Mouse (Mus musculus) liver, embryonic 15.5 days (tissue): ENCODE data around the gene Lrp6. TPM values are rescaled to one million over a fixed set of nuclear protein-coding genes. Genes with fewer than 3 reads are reported as not detected.

Experiments
- ATAC-seq: fragments of 200-750 bp; cut with Nextera tagmentation; 2 replicates; pipeline ENCODE4 v1.8.0; 2017; ENCODE audit warnings: moderate number of reproducible peaks, mild to moderate bottlenecking, moderate library complexity; ENCODE audit not compliant: insufficient read depth
- H3K27ac ChIP-seq: fragments of 300-500 bp; sonication (generic); replicated peaks from 2 replicates; pipeline ENCODE4 v1.5.1; 2015; ENCODE audit warnings: mild to moderate bottlenecking, inconsistent platforms
- H3K27me3 ChIP-seq: fragments of 300-500 bp; sonication (generic); 2 replicates; pipeline ENCODE4 v1.6.1; 2015; ENCODE audit warnings: mild to moderate bottlenecking, inconsistent platforms
- H3K36me3 ChIP-seq: fragments of 300-500 bp; sonication (generic); replicated peaks from 2 replicates; pipeline ENCODE4 v1.6.1; 2015; ENCODE audit warnings: moderate library complexity, mild to moderate bottlenecking, inconsistent platforms
- H3K4me1 ChIP-seq: fragments of 300-500 bp; sonication (generic); replicated peaks from 2 replicates; pipeline ENCODE4 v1.6.1; 2015; ENCODE audit warnings: inconsistent platforms
- H3K4me2 ChIP-seq: fragments of 300-500 bp; sonication (generic); 2 replicates; pipeline ENCODE4 v1.6.1; 2015; ENCODE audit warnings: moderate library complexity, mild to moderate bottlenecking, inconsistent platforms
- H3K4me3 ChIP-seq: fragments of 300-500 bp; sonication (generic); replicated peaks from 2 replicates; pipeline ENCODE4 v1.5.1; 2015; ENCODE audit warnings: mild to moderate bottlenecking, inconsistent platforms
- H3K9ac ChIP-seq: fragments of 300-500 bp; sonication (generic); 2 replicates; pipeline ENCODE4 v1.6.1; 2015; ENCODE audit warnings: moderate library complexity, mild to moderate bottlenecking, inconsistent platforms
- H3K9me3 ChIP-seq: fragments of 300-500 bp; sonication (generic); replicated peaks from 2 replicates; pipeline ENCODE4 v1.6.1; 2016; ENCODE audit warnings: inconsistent platforms
- WGBS: fragments of 180-500 bp; shearing (Covaris S2); methylation state at CpG from one replicate; pipeline ENCODE4 v1.1.7; 2015; ENCODE audit warnings: mixed read lengths; ENCODE audit not compliant: insufficient replicate concordance; 5-methylcytosine and 5-hydroxymethylcytosine counted together
- polyA plus RNA-seq: library from polyadenylated mRNA; unstranded; fragments of >200 nt; fragmentation: Nextera tagmentation; extraction: Ambion mirVana; gene quantifications from 2 replicates; pipeline ENCODE4 v1.2.1, GENCODE M21; 2015

The Lrp6 gene
- polyA plus RNA-seq, 1 experiment from 2014 or later, result 7.2 TPM

DNA sequence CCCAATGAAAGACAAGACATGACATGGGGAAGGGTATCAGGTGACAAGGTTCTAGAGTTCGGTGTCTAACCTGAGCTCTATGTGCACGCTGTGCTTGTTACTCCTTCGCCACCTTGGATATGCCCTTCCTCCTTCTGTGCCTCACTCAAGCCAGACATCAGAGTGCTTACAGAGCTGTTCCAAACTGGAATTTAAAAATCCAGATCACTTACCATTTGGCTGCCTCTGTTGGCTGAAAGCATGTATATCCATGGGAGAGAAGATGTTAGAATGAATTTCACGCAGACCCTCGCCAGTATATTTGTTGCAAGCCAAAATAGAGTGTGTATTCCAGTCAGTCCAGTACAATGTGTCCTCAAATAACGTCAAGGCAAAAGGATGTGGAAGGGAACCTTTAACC lies 53.8 kb downstream of the Lrp6 start:
- Histone ChIP-seq H3K9ac (no peak overlapping the region), H3K36me3 (peaks cover 7% of the 10 kb centered on the region; the same call in 1 of the 2 replicates), H3K4me2 (no peak overlapping the region), H3K4me1 (peaks cover 15% of the 10 kb centered on the region), H3K27ac (no peak overlapping the region), H3K9me3 (no peaks in the 10 kb centered on the region), H3K4me3 (no peak overlapping the region), H3K27me3 (no peaks in the 10 kb centered on the region)
- WGBS, result 78% methylated on average over 6 of the region's 6 CpGs
- ATAC-seq, result no peak

DNA sequence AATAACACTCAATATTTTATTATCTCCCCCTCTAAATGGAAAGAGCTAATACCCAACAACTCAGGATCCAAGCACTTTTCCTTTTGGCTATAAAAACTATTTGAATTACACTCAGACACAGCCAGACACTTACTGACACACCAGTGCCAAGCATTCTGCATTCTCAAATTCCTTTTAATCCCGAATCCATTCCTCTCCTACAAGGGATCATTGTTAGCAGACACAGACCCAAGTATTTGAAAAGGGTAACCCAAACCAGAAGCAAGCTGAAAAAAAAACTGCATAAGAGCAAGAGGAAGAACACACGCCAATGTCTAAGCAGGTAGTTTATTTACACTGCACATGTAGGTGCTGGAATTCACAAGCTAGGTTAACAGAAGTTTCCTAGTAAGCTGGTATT lies 54.3 kb downstream of the Lrp6 start:
- H3K9ac ChIP-seq, result no peak overlapping the region
- no peak for ATAC-seq
- no peaks in the 10 kb centered on the region for H3K27me3 ChIP-seq
- H3K27ac ChIP-seq, result no peak overlapping the region
- WGBS, result 72% methylated on average over 2 of the region's 2 CpGs
- H3K9me3 ChIP-seq, result no peaks in the 10 kb centered on the region
- peaks cover 10% of the 10 kb centered on the region for H3K36me3 ChIP-seq
- H3K4me1 ChIP-seq, result peaks cover 15% of the 10 kb centered on the region
- no peak overlapping the region for H3K4me2 ChIP-seq
- no peak overlapping the region for H3K4me3 ChIP-seq

GRCm38 (mm10) chr6:134511118-134511517 lies 55.6 kb downstream of the Lrp6 start:
- peaks cover 24% of the 10 kb centered on the region for H3K36me3 ChIP-seq
- ATAC-seq, result no peak
- H3K4me1 ChIP-seq, result peaks cover 14% of the 10 kb centered on the region

GRCm38 (mm10) chr6:134510280-134510679 lies 56.5 kb downstream of the Lrp6 start:
- H3K4me1 ChIP-seq, result peaks cover 12% of the 10 kb centered on the region; the same call in 1 of the 2 replicates
- H3K27me3 ChIP-seq, result no peaks in the 10 kb centered on the region
- no peak for ATAC-seq
- H3K4me2 ChIP-seq, result no peak overlapping the region
- H3K36me3 ChIP-seq, result peaks cover 30% of the 10 kb centered on the region
- no peak overlapping the region for H3K9ac ChIP-seq
- WGBS, result 61% methylated on average over 2 of the region's 2 CpGs
- H3K4me3 ChIP-seq, result no peak overlapping the region
- H3K27ac ChIP-seq, result no peak overlapping the region
- no peaks in the 10 kb centered on the region for H3K9me3 ChIP-seq

More at GRCm38 (mm10) chr6:134511118-134511517, 55.6 kb downstream of the Lrp6 start:
- Histone ChIP-seq H3K27me3 (no peaks in the 10 kb centered on the region), H3K9ac (no peak overlapping the region), H3K4me2 (no peak overlapping the region), H3K27ac (no peak overlapping the region), H3K9me3 (no peaks in the 10 kb centered on the region), H3K4me3 (no peak overlapping the region)

- no peak overlapping the region for H3K9ac ChIP-seq
- no peak overlapping the region for H3K4me3 ChIP-seq
- ATAC-seq, result no peak
- H3K9me3 ChIP-seq, result no peaks in the 10 kb centered on the region
- WGBS, result 67% methylated on average over 10 of the region's 10 CpGs
- H3K27ac ChIP-seq, result no peak overlapping the region
- peaks cover 30% of the 10 kb centered on the region for H3K36me3 ChIP-seq
- no peak overlapping the region for H3K4me2 ChIP-seq
- peaks cover 12% of the 10 kb centered on the region; the same call in 1 of the 2 replicates for H3K4me1 ChIP-seq
- no peaks in the 10 kb centered on the region for H3K27me3 ChIP-seq
Observed at GRCm38 (mm10) chr6:134509731-134510226, 57.0 kb downstream of the Lrp6 start.

GRCm38 (mm10) chr6:134504866-134505265 lies 61.9 kb downstream of the Lrp6 start:
- H3K27me3 ChIP-seq, result no peaks in the 10 kb centered on the region
- 58% methylated on average over 4 of the region's 4 CpGs for WGBS
- ATAC-seq, result peak; percentile 78
- no peak overlapping the region for H3K27ac ChIP-seq
- peaks cover 31% of the 10 kb centered on the region for H3K36me3 ChIP-seq
- H3K9ac ChIP-seq, result no peak overlapping the region
- no peaks in the 10 kb centered on the region for H3K9me3 ChIP-seq
- H3K4me2 ChIP-seq, result no peak overlapping the region
- no peaks in the 10 kb centered on the region for H3K4me1 ChIP-seq
- no peak overlapping the region for H3K4me3 ChIP-seq

DNA sequence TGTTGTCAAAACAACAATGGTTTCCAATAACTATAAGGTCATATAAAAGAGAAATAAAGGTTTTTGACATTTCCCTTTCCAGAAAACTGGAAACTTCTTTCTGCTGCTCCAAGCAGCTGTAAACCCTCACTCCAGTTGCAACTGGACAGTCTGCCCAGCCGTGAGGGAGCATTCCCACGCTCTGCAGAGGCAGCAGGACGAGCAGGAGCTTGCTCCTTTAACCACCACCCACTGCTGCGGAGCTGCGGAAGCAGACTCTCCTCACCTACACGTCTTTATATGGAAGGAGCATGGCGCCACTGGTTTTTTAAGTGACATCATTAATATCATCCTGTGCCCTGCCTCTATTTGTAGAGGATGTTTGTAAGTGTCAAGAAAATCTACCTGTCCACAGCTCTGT lies 64.4 kb downstream of the Lrp6 start:
- Histone ChIP-seq H3K9ac (no peak overlapping the region), H3K27me3 (no peaks in the 10 kb centered on the region), H3K27ac (no peak overlapping the region), H3K9me3 (no peaks in the 10 kb centered on the region), H3K4me3 (no peak overlapping the region), H3K36me3 (peaks cover 34% of the 10 kb centered on the region), H3K4me2 (no peak overlapping the region), H3K4me1 (peaks cover 13% of the 10 kb centered on the region; the same call in 1 of the 2 replicates)
- WGBS, result 79% methylated on average over 7 of the region's 7 CpGs
- no peak for ATAC-seq

- no peak for ATAC-seq
- no peaks in the 10 kb centered on the region for H3K9me3 ChIP-seq
- no peaks in the 10 kb centered on the region for H3K27me3 ChIP-seq
- H3K27ac ChIP-seq, result no peak overlapping the region
- WGBS, result 72% methylated on average over 10 of the region's 10 CpGs
- no peak overlapping the region for H3K4me3 ChIP-seq
- H3K9ac ChIP-seq, result no peak overlapping the region
- H3K36me3 ChIP-seq, result peaks cover 16% of the 10 kb centered on the region
- H3K4me1 ChIP-seq, result peaks cover 13% of the 10 kb centered on the region; the same call in 1 of the 2 replicates
- no peak overlapping the region for H3K4me2 ChIP-seq
Observed at GRCm38 (mm10) chr6:134500381-134501162, 66.2 kb downstream of the Lrp6 start.

GRCm38 (mm10) chr6:134499089-134499488 lies 67.7 kb downstream of the Lrp6 start:
- H3K4me3 ChIP-seq, result no peak overlapping the region
- peaks cover 13% of the 10 kb centered on the region; the same call in 1 of the 2 replicates for H3K4me1 ChIP-seq
- WGBS, result 72% methylated on average over 2 of the region's 2 CpGs
- no peak overlapping the region for H3K27ac ChIP-seq
- ATAC-seq, result no peak
- H3K9me3 ChIP-seq, result no peaks in the 10 kb centered on the region
- no peaks in the 10 kb centered on the region for H3K27me3 ChIP-seq
- H3K36me3 ChIP-seq, result peaks cover 15% of the 10 kb centered on the region
- no peak overlapping the region for H3K4me2 ChIP-seq
- H3K9ac ChIP-seq, result no peak overlapping the region

- H3K4me1 ChIP-seq, result peaks cover 13% of the 10 kb centered on the region; the same call in 1 of the 2 replicates
- no peak overlapping the region for H3K4me2 ChIP-seq
- no peak for ATAC-seq
- no peak overlapping the region for H3K27ac ChIP-seq
- H3K9ac ChIP-seq, result no peak overlapping the region
- H3K36me3 ChIP-seq, result peaks cover 15% of the 10 kb centered on the region
- H3K27me3 ChIP-seq, result no peaks in the 10 kb centered on the region
- no peak overlapping the region for H3K4me3 ChIP-seq
- no peaks in the 10 kb centered on the region for H3K9me3 ChIP-seq
Observed at GRCm38 (mm10) chr6:134498518-134498917, 68.2 kb downstream of the Lrp6 start.

GRCm38 (mm10) chr6:134494828-134495698 lies 71.7 kb downstream of the Lrp6 start:
- Histone ChIP-seq H3K36me3 (peaks cover 7% of the 10 kb centered on the region), H3K4me2 (no peak overlapping the region), H3K27me3 (no peaks in the 10 kb centered on the region), H3K4me3 (no peak overlapping the region), H3K4me1 (peaks cover 13% of the 10 kb centered on the region; the same call in 1 of the 2 replicates), H3K27ac (no peak overlapping the region), H3K9ac (no peak overlapping the region), H3K9me3 (no peaks in the 10 kb centered on the region)
- no peak for ATAC-seq
- WGBS, result 79% methylated on average over 8 of the region's 8 CpGs
